7 mouse cellular contexts compared by ENCODE assay signal in genomic region chr14:122222934-122223374, GRCm38 (mm10). TPM values are rescaled to one million over a fixed set of nuclear protein-coding genes. Genes with fewer than 3 reads are reported as not detected.
DNase-seq lines count a peak whose midpoint lies in the region; ATAC-seq and TF ChIP-seq lines count a peak whose summit lies in the region.

No protein-coding gene starts in this region.

- DNase-seq in kidney, postnatal 14 days, result no peak
- peak; percentile 91 for DNase-seq in MEL (ENCODE audit: low read depth, low spot score)
- DNase-seq in left cerebral cortex, postnatal 25 days (ENCODE audit: low spot score in 2 of 2), result no peak
- no peak for DNase-seq in lung, postnatal 36 days

- no peak overlapping the region for H3K27ac ChIP-seq in kidney, embryonic 15.5 days
- H3K27ac ChIP-seq in MEL (ENCODE audit: control insufficient read depth, low read depth, low read length), result peak overlapping the region; percentile 95
- no peak overlapping the region for H3K27ac ChIP-seq in liver, embryonic 16.5 days (ENCODE audit: low read length)

- no peaks in the 10 kb centered on the region for H3K9me3 ChIP-seq in kidney, embryonic 15.5 days (replicated peaks)
- H3K9me3 ChIP-seq in MEL (replicated peaks; ENCODE audit: insufficient read depth, low read length), result no peaks in the 10 kb centered on the region
- H3K9me3 ChIP-seq in liver, embryonic 16.5 days (replicated peaks; ENCODE audit: control insufficient read depth, low read length), result peaks cover 2% of the 10 kb centered on the region; the same call in 1 of the 2 replicates

- H3K9ac ChIP-seq in kidney, embryonic 15.5 days, result no peak overlapping the region
- peak overlapping the region; percentile 75 for H3K9ac ChIP-seq in MEL (ENCODE audit: control insufficient read depth, low read depth, low read length, poor library complexity, severe bottlenecking)
- no peak overlapping the region for H3K9ac ChIP-seq in liver, embryonic 16.5 days (ENCODE audit: low read depth, low read length)

- no peaks in the 10 kb centered on the region; the same call in 1 of the 2 replicates for H3K79me2 ChIP-seq in MEL (ENCODE audit: control insufficient read depth, insufficient read depth, low read length, poor library complexity)

- no peak for TF ChIP-seq CTCF in MEL (IDR thresholded peaks at IDR 0.05 in 2 of 3, conservative IDR thresholded peaks at IDR 0.05 in 1 of 3; ENCODE audit: control insufficient read depth in 1 of 3, insufficient read depth in 1 of 3, low read depth in 2 of 3, low read length in 3 of 3, poor library complexity in 1 of 3, severe bottlenecking in 1 of 3)

- 64% methylated on average over 10 of the region's 10 CpGs for WGBS in kidney, embryonic 15.5 days
- 50% methylated on average over 10 of the region's 10 CpGs for WGBS in liver, embryonic 16.5 days (ENCODE audit: insufficient replicate concordance)

- peak in 1 of 2 experiments; percentile 72; a peak in 2 of 4 replicates for TF ChIP-seq EP300 in MEL (IDR thresholded peaks at IDR 0.05; ENCODE audit: low read depth in 1 of 2, low read length in 2 of 2)

- intact Hi-C loops in left cerebral cortex, postnatal 25 days (cut with DNase I), result loop anchor here (1.0 to 5.0 kb wide), 2 partner anchors 653 to 1019 kb away; no protein-coding TSS in a partner anchor

- peaks cover 5% of the 10 kb centered on the region; the same call in 1 of the 2 replicates for H3K4me1 ChIP-seq in kidney, embryonic 15.5 days
- peaks cover 17 to 25% of the 10 kb centered on the region in 2 experiments for H3K4me1 ChIP-seq in MEL (ENCODE audit: control insufficient read depth in 1 of 2, insufficient read depth in 2 of 2, low read length in 2 of 2)
- peaks cover 3% of the 10 kb centered on the region; the same call in 1 of the 2 replicates for H3K4me1 ChIP-seq in liver, embryonic 16.5 days (ENCODE audit: control insufficient read depth, low read depth, low read length)

- peaks cover 42% of the 10 kb centered on the region for H3K27me3 ChIP-seq in kidney, embryonic 15.5 days
- no peaks in the 10 kb centered on the region for H3K27me3 ChIP-seq in MEL (ENCODE audit: control insufficient read depth in 1 of 2, insufficient read depth in 2 of 2, low read length in 2 of 2)
- H3K27me3 ChIP-seq in liver, embryonic 16.5 days (ENCODE audit: control insufficient read depth, insufficient read depth, low read depth, low read length), result no peaks in the 10 kb centered on the region; the same call in 1 of the 2 replicates

- no peaks in the 10 kb centered on the region for H3K36me3 ChIP-seq in kidney, embryonic 15.5 days
- peaks cover 0 to 18% of the 10 kb centered on the region in 2 experiments; a peak in 2 of 4 replicates for H3K36me3 ChIP-seq in MEL (ENCODE audit: control insufficient read depth in 1 of 2, insufficient read depth in 2 of 2, low read length in 2 of 2)
- no peaks in the 10 kb centered on the region for H3K36me3 ChIP-seq in liver, embryonic 16.5 days (ENCODE audit: control insufficient read depth, insufficient read depth)

- TF ChIP-seq RAD21 in MEL (IDR thresholded peaks at IDR 0.05; ENCODE audit: low read depth, low read length), result no peak

- no peak overlapping the region for H3K4me2 ChIP-seq in kidney, embryonic 15.5 days
- H3K4me2 ChIP-seq in liver, embryonic 16.5 days (ENCODE audit: low read depth, low read length), result no peak overlapping the region

- ATAC-seq in kidney, embryonic 15.5 days (replicated peaks; ENCODE audit: low FRiP score), result 0 out of 2 replicates have a peak, but pooled peaks have one; percentile 26
- ATAC-seq in erythroid progenitor cell, adult 5-6 weeks (replicated peaks; ENCODE audit: low FRiP score, poor library complexity, severe bottlenecking), result peak; percentile 86
- peak; percentile 39 for ATAC-seq in liver, embryonic 16.5 days (ENCODE audit: low read depth)

- TF ChIP-seq POLR2A in MEL (IDR thresholded peaks at IDR 0.05; ENCODE audit: control insufficient read depth in 1 of 2, insufficient read depth in 1 of 2, low read depth in 1 of 2, low read length in 2 of 2, poor library complexity in 1 of 2), result peak; percentile 47 to 83; a peak in 3 of 4 replicates

- H3K4me3 ChIP-seq in kidney, embryonic 15.5 days (replicated peaks), result no peak overlapping the region
- peak overlapping the region; percentile 66 to 69 for H3K4me3 ChIP-seq in MEL (ENCODE audit: control insufficient read depth in 1 of 2, insufficient read depth in 1 of 2, low read depth in 2 of 2, low read length in 2 of 2)
- no peak overlapping the region for H3K4me3 ChIP-seq in liver, embryonic 16.5 days (ENCODE audit: low read depth, low read length)

TF ChIP-seq in MEL, 35 proteins besides CTCF, POLR2A, EP300 and RAD21:
- TF ChIP-seq SIN3A (IDR thresholded peaks at IDR 0.05; ENCODE audit: low read length), result no peak; the same call in none of the 2 replicates
- no peak for TF ChIP-seq BHLHE40 (IDR thresholded peaks at IDR 0.05; ENCODE audit: borderline replicate concordance, low read depth, low read length)
- TF ChIP-seq UBTF (IDR thresholded peaks at IDR 0.05; ENCODE audit: borderline replicate concordance, insufficient read depth, low read depth, low read length), result no peak
- TF ChIP-seq USF2 (IDR thresholded peaks at IDR 0.05; ENCODE audit: borderline replicate concordance in 1 of 2, insufficient read depth in 1 of 2, low read depth in 1 of 2, low read length in 2 of 2), result no peak
- peak; percentile 57; the same call in 1 of the 2 replicates for TF ChIP-seq RCOR1 (IDR thresholded peaks at IDR 0.05; ENCODE audit: low read depth, low read length)
- no peak for TF ChIP-seq TAL1 (IDR thresholded peaks at IDR 0.05; ENCODE audit: low read length)
- TF ChIP-seq CHD2 (IDR thresholded peaks at IDR 0.05; ENCODE audit: low read length), result no peak
- peak; percentile 63 for TF ChIP-seq NELFE (IDR thresholded peaks at IDR 0.05; ENCODE audit: low read depth, low read length)
- peak; percentile 71 for TF ChIP-seq ZMIZ1 (IDR thresholded peaks at IDR 0.05; ENCODE audit: low read depth, low read length)
- TF ChIP-seq MEF2A (IDR thresholded peaks at IDR 0.05; ENCODE audit: extremely low read depth, insufficient replicate concordance, low read depth, low read length, poor library complexity, severe bottlenecking), result no peak
- TF ChIP-seq JUND (IDR thresholded peaks at IDR 0.05; ENCODE audit: low read depth, low read length), result no peak
- TF ChIP-seq ZNF384 (IDR thresholded peaks at IDR 0.05; ENCODE audit: low read depth, low read length), result no peak
- peak; percentile 56 for TF ChIP-seq GATA1 (IDR thresholded peaks at IDR 0.05; ENCODE audit: low read depth, low read length)
- no peak for TF ChIP-seq USF1 (IDR thresholded peaks at IDR 0.05; ENCODE audit: low read depth, low read length)
- TF ChIP-seq HCFC1 (IDR thresholded peaks at IDR 0.05; ENCODE audit: low read depth, low read length), result peak; percentile 51
- TF ChIP-seq KAT2A (conservative IDR thresholded peaks at IDR 0.05; ENCODE audit: low read depth, low read length), result no peak
- no peak; the same call in 1 of the 2 replicates for TF ChIP-seq MAX (IDR thresholded peaks at IDR 0.05; ENCODE audit: low read length)
- no peak for TF ChIP-seq GABPA (IDR thresholded peaks at IDR 0.05; ENCODE audit: low read depth, low read length)
- TF ChIP-seq POLR2AphosphoS2 (IDR thresholded peaks at IDR 0.05; ENCODE audit: low read length), result peak; percentile 76
- no peak for TF ChIP-seq MAFK (IDR thresholded peaks at IDR 0.05; ENCODE audit: borderline replicate concordance, low read depth, low read length)
- TF ChIP-seq CHD1 (IDR thresholded peaks at IDR 0.05; ENCODE audit: low read depth, low read length), result no peak
- TF ChIP-seq MXI1 (IDR thresholded peaks at IDR 0.05; ENCODE audit: low read depth, low read length), result peak; percentile 43; the same call in 1 of the 2 replicates
- no peak for TF ChIP-seq POLR2AphosphoS5 (IDR thresholded peaks at IDR 0.05; ENCODE audit: borderline replicate concordance, low read depth, low read length)
- no peak for TF ChIP-seq MAZ (IDR thresholded peaks at IDR 0.05; ENCODE audit: low read depth, low read length)
- TF ChIP-seq E2F4 (IDR thresholded peaks at IDR 0.05; ENCODE audit: borderline replicate concordance, low read depth, low read length), result no peak
- TF ChIP-seq ZC3H11A (IDR thresholded peaks at IDR 0.05; ENCODE audit: low read depth, low read length), result no peak
- peak; percentile 45; the same call in 1 of the 2 replicates for TF ChIP-seq ETS1 (IDR thresholded peaks at IDR 0.05; ENCODE audit: low read depth, low read length)
- TF ChIP-seq MYC (IDR thresholded peaks at IDR 0.05; ENCODE audit: low read depth, low read length), result no peak
- TF ChIP-seq NRF1 (IDR thresholded peaks at IDR 0.05; ENCODE audit: insufficient read depth, low read depth, low read length, poor library complexity, severe bottlenecking), result peak; percentile 26; the same call in 1 of the 2 replicates
- TF ChIP-seq SMC3 (IDR thresholded peaks at IDR 0.05; ENCODE audit: low read depth, low read length), result no peak
- no peak for TF ChIP-seq ELF1 (IDR thresholded peaks at IDR 0.05; ENCODE audit: low read depth, low read length)
- no peak for TF ChIP-seq ZKSCAN1 (IDR thresholded peaks at IDR 0.05; ENCODE audit: low read depth, low read length)
- TF ChIP-seq TBP (IDR thresholded peaks at IDR 0.05; ENCODE audit: low read depth, low read length), result peak; percentile 96
- 0 out of 2 replicates have a peak, but pooled peaks have one; percentile 38 for TF ChIP-seq TCF12 (IDR thresholded peaks at IDR 0.05; ENCODE audit: low read depth, low read length)
- TF ChIP-seq MYB (IDR thresholded peaks at IDR 0.05; ENCODE audit: low read depth, low read length), result peak; percentile 89

RNA-seq across cellular contexts. Expression of gene Clybl, which starts 41.5 kb away (rescaled TPM):
- 25.4 and 27.2 TPM in 2 replicates for polyA plus RNA-seq in kidney, embryonic 15.5 days (2015; fragmentation: Nextera tagmentation; extraction: Ambion mirVana)
- total RNA-seq in MEL (2012; rRNA removed), result 13.4 and 14.4 TPM in 2 replicates
- polyA plus RNA-seq in MEL (2012; ENCODE audit: insufficient read depth in 1 of 2, insufficient read length in 2 of 2, low read depth in 1 of 2, low replicate concordance in 2 of 2, missing spikeins in 1 of 2), result 10 to 100 TPM in 1 of 2 experiments, not detected in 1; 36.6 TPM
- 23.5 and 31.4 TPM in 2 replicates for total RNA-seq in erythroid progenitor cell, adult 5-6 weeks (2015; ENCODE audit: low replicate concordance)
- 13.9 and 15.2 TPM in 2 replicates for total RNA-seq in erythroid progenitor cell, adult 5-6 weeks (2017; ENCODE audit: low replicate concordance)
- 22.1 and 23.1 TPM in 2 replicates for polyA plus RNA-seq in liver, embryonic 16.5 days (2015; fragmentation: Nextera tagmentation; extraction: Ambion mirVana)
- total RNA-seq in left cerebral cortex, postnatal 25 days (2021), result 10 to 100 TPM; 21.5 to 23.8 TPM

Comparison
In these comparisons a context has a peak if more than half of its experiments do, and no peak if none do; other contexts are left out.
1. ATAC-seq: peak in every context shown above with its lines; median percentile 86 in erythroid progenitor cell, adult 5-6 weeks; 39 in liver, embryonic 16.5 days; 26 in kidney, embryonic 15.5 days.
2. H3K4me3 ChIP-seq: peak in MEL (2 of 2); none in kidney, embryonic 15.5 days (single experiment) and liver, embryonic 16.5 days (single experiment).